Mouse (Mus musculus): ENCODE data around the gene Pitx2.
A peak's percentile ranks its signal among the peaks of the same experiment; 100 is the strongest.

The Pitx2 gene

GRCm38 (mm10) chr3:129217862-129218370 lies 18.2 kb downstream of the Pitx2 start:
- DNase-seq (ENCODE audit: low spot score): no peak

DNA sequence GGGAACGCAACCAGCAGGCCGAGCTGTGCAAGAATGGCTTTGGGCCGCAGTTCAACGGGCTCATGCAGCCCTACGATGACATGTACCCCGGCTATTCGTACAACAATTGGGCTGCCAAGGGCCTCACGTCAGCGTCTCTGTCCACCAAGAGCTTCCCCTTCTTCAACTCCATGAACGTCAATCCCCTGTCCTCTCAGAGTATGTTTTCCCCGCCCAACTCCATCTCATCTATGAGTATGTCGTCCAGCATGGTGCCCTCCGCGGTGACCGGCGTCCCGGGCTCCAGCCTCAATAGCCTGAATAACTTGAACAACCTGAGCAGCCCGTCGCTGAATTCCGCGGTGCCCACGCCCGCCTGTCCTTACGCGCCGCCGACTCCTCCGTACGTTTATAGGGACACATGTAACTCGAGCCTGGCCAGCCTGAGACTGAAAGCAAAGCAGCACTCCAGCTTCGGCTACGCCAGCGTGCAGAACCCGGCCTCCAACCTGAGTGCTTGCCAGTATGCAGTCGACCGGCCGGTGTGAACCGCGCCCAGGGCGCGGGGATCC lies 18.8 kb downstream of the Pitx2 start:
- DNase-seq (ENCODE audit: low spot score): no peak

GRCm38 (mm10) chr3:129220086-129220670 lies 20.5 kb downstream of the Pitx2 start:
- no peak for DNase-seq (ENCODE audit: low spot score)

DNA sequence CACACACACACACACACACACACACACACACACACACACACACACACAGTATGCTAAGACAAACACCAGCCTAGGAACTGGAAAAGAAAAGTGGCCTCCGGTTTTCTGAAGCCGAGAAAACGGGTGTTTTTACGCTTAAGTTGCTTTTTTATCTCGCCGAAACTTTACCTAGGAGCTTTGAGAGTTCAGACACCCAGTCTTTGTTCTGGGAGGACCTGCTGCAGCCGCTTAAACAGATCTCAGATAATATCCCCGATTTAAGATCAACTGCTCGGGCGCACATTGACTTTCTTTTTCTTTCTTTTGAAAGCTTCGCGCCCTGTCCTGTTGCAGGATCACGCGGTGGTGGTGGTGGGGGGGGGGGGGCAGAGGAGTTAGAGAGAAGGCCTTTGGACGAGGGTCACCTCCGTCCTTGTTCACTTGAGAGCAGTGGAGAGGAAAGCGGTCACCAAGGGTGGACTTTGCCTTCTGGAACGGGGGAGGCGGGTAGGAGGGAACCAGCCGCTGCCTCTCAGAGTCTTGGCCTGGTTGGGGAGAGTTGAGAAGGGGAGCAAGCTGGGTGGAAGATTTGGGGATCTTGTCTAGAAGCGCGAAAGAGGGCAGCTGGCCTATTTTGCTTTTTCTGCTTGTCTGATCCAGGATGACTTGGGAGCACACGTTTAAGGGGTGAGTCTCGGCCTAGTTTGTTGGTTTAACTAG lies 21.2 kb downstream of the Pitx2 start:
- DNase-seq (ENCODE audit: low spot score): no peak

GRCm38 (mm10) chr3:129221380-129222260 lies 21.9 kb downstream of the Pitx2 start:
- DNase-seq (ENCODE audit: low spot score): no peak

GRCm38 (mm10) chr3:129222448-129223290 lies 23.0 kb downstream of the Pitx2 start:
- no peak for DNase-seq (ENCODE audit: low spot score)

DNA sequence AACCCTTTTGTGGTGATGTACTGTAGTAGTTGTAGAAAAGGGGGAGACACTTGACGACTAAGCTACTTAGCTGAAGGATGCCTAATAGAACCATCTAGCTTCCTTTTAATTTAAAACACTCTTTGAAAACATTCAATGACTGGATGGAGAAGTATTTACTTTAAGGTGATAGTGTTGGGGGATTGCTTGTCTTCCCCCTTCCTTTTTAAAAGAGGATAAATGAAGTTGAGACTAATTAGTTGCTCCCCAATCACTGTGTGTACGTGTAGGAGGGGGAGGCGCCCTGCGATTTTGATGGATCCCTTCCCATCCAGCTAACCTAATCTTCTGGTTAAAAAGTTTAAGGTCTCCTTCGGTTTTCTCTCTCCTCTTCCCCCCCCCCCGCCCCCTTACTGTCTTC lies 23.7 kb downstream of the Pitx2 start:
- no peak for DNase-seq (ENCODE audit: low spot score)

DNA sequence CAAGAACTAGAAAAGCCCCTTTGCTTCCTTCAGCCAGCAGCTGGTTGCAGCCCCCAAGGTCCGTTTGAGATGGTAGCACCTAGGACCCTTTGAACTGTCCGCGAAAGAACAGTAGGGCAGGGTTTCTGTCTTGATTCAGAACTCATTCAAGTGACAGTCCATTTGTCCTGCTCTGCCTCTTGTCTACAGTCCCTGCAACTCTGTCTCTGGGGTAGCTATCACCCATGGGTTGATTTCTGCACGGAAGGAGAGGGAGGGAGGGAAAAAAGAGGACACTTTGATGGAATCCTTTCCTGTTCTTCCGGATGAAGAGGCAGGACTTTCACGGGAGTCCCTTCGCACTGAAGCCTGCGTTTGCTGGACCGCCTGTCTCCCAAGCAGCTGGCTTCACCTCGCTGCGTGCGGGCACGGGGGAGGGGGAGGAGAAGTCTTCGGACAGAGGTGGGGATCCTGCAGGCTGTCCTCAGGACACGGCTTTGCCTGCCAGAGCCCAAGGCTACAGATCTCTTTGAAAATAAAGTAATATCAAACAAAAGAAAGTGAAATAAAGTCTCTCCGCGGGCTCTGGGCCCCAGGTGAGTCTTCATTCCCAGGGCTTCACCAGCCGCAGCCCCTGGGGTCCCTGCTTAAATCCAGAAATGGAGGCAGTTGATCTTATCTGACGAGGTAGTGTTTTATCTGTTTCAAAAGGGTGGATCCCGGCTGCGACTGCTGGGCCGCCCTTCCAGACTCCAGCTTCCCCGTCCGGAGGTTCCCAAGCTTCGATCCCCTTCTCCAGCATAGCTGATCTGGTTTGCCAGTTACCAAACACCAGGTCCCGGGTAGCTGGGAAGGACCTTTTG lies 24.5 kb downstream of the Pitx2 start:
- no peak for DNase-seq (ENCODE audit: low spot score)

DNA sequence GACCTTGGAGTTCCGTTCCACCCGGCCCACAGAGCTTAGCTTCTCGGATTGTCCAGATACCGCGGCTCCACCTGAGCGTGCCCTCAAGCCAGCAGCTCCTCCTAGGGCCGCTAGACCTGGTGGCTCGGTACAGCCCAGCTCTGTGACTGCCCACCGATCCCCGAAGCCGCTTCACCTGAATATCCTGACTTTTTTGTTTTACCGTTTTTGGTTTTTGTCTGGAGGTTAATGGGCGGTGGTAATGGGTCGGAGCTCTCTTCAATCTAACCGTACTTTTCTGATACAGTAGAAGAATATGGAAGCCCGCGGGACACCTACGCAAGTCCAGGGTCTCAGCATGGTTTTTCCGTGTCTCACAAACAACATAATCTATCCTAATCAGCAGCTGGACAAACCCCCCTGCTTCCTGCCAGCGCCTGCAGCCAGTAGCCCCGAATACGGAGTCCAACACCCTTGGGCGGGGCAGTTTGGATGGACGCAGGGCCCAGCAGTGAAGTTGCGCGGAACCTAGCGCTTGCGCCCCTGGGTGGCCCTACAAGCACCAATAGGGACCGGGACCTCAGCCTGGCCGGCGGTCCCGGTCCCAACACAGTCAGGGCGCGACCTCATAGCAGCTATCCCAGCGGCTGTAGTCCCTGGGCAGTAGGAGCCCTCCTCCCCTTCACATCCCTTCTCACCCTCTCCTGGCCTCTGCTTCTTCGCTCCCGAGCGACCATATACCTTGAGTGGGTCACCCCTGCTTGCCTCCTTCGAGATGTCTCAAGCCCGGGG lies 25.3 kb downstream of the Pitx2 start:
- DNase-seq (ENCODE audit: low spot score): no peak

DNA sequence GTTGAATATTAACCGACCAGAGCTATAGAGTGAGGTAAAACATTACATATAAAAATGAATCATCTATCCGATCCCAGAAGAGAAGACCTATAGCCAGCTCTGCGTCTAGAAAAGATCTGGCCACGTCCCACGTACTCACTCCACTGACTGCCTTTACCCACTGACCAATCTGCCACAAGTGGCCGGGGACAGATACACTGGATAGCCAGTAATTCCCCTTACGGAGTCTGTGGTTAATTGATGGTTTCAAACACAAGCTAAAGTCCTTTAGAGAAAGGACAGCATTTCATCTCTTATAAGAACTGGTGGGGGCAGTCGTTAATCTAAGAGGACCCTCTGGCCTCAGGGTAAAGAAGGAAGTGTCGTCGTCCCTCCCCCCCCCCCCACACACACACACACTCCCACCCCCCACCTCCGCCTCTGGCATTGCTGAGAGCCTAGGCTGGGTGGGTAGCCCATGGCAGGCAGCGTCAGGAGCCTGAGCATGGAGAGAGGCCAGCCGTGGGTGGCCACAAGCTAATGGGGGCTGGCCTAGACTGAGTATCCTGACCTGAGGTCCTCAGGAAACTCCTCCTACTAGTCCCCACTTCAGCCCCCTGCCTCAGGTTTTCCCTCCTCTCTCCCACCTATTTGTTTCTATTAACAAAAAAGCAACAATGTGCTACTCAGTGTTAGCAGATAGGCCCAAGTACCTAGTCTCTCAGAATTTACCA lies 26.1 kb downstream of the Pitx2 start:
- no peak for DNase-seq (ENCODE audit: low spot score)

GRCm38 (mm10) chr3:129226681-129227080 lies 27.0 kb downstream of the Pitx2 start:
- DNase-seq (ENCODE audit: low spot score): no peak

DNA sequence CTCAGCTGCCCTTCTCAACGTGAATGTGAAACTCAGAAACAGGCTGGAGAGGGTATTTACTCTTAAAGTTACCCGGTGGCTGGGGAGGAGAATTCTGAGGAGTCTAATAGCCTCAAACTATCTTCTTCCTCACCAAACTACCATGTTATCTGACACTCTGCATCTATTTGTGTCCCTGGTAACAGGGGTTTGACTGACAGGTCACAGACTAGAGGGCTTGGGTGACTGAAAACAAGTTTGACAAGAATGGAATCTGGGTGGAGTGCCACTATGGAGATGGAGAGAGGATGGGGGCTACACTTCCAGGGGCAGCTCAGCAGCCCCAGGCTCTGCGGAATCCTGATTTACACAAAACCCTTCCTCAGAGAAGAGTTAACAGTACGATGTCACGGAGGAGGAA lies 27.7 kb downstream of the Pitx2 start:
- no peak for DNase-seq (ENCODE audit: low spot score)

GRCm38 (mm10) chr3:129238010-129238409 lies 38.3 kb downstream of the Pitx2 start:
- DNase-seq (ENCODE audit: low spot score): no peak

- DNase-seq (ENCODE audit: low spot score): no peak
These were observed 39.1 kb downstream of the Pitx2 start for GRCm38 (mm10) chr3:129238664-129239258.

- no peak for DNase-seq (ENCODE audit: low spot score)
These were observed 51.3 kb downstream of the Pitx2 start for GRCm38 (mm10) chr3:129250997-129251396.

GRCm38 (mm10) chr3:129254246-129254645 lies 54.6 kb downstream of the Pitx2 start:
- no peak for DNase-seq (ENCODE audit: low spot score)

DNA sequence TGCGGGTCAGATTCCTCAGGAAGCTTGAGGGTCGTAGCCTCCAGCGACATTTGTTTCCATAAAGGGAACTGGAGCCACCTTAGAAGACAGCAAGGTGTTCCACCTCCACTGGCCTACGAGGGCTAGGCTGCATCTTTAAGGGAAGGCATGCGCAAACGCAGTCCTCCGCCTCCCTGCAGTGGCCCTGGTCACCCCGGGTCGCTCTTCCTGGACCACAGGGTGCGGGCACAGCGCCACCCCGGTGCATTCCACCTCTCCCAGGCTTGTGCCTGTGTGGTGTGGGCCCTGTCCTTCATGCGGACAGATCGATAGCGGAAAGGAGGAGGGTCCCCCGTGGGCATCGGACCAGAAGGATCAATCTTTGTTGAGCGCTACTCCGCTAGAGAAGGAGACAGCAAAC lies 56.6 kb downstream of the Pitx2 start:
- DNase-seq (ENCODE audit: low spot score): no peak

GRCm38 (mm10) chr3:129256766-129257165 lies 57.1 kb downstream of the Pitx2 start:
- peak; percentile 2 for DNase-seq (ENCODE audit: low spot score)

- DNase-seq (ENCODE audit: low spot score): no peak
These were observed 58.8 kb downstream of the Pitx2 start for GRCm38 (mm10) chr3:129258497-129258896.

All from lung, postnatal 25 days (tissue).